Mouse (Mus musculus): ENCODE measurements around the gene Tbc1d23. TPM values are rescaled to one million over a fixed set of nuclear protein-coding genes. Genes with fewer than 3 reads are reported as not detected.

Gene Tbc1d23
- total and polyA plus RNA-seq, 2 experiments = 4.0 to 18.7 TPM

- WGBS = 28% methylated on average over 4 of the region's 4 CpGs
- TF ChIP-seq CTCF (IDR thresholded peaks at IDR 0.05; ENCODE audit: low read depth, low read length) (no peak), POLR2A (IDR thresholded peaks at IDR 0.05; ENCODE audit: extremely low read depth, insufficient read depth, low read length) (no peak)
- Histone ChIP-seq H3K27me3 (ENCODE audit: control insufficient read depth, insufficient read depth, low read length) (no peaks in the 10 kb centered on the region), H3K27ac (replicated peaks; ENCODE audit: insufficient read depth, low read depth, low read length) (peak overlapping the region; percentile 89), H3K79me2 (ENCODE audit: control insufficient read depth, insufficient read depth, low read length) (peaks cover 10% of the 10 kb centered on the region; the same call in 1 of the 2 replicates), H3K4me3 (ENCODE audit: insufficient read depth, low read depth, low read length) (no peak overlapping the region), H3K9ac (ENCODE audit: low read depth, low read length) (0 out of 2 replicates have a peak overlapping the region, but pooled peaks have one; percentile 39), H3K4me1 (ENCODE audit: control insufficient read depth, insufficient read depth, low read length) (peaks cover 42% of the 10 kb centered on the region), H3K36me3 (ENCODE audit: control insufficient read depth, insufficient read depth, low read length) (peaks cover 64% of the 10 kb centered on the region)
- DNase-seq (ENCODE audit: extremely low read depth, low read depth, low spot score) = peak; percentile 97
Observed at GRCm38 (mm10) chr16:57157076-57157475, 74.2 kb downstream of the Tbc1d23 start.

DNA sequence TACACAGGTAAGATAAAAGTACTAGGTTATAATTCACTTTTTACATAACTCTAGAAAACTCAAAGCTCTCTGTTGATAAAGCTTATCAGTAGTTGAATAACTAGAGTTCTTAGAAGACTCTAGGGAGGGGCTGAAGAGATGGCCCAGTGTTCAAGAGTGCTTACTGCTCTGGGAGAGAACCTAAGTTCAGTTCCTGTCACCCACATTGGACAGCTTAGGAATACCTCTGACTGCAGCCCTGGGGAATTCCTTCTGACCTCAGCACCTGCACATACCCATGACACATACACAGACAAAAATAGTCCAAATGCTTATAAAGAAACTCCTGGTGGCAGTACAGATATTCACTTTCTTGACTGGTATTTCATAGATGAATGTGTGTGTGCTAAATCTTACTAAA is 75.4 kb downstream of the Tbc1d23 start:
- Histone ChIP-seq H3K9ac (ENCODE audit: low read depth, low read length) (no peak overlapping the region), H3K36me3 (ENCODE audit: control insufficient read depth, insufficient read depth, low read length) (peaks cover 58% of the 10 kb centered on the region)

DNA sequence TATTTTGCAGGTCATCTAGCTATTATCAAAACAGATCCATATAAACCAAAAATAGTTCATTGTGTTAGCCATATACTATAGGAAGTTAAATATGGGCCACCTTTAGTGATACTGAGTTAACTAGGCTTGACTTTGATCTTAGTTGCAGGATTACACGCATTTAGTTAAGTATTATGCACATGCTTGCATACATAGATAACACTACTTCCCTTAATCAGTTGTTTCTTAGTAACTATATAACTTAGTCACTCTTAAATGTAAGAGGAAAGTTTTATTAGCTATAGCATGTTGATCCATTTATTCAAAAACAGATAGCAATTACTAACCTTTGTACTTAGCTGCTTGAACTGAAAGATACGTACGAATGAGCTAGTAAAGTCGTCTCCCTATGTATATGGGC is 79.9 kb downstream of the Tbc1d23 start:
- no peaks in the 10 kb centered on the region for H3K79me2 ChIP-seq (ENCODE audit: control insufficient read depth, insufficient read depth, low read length)
- H3K27ac ChIP-seq (replicated peaks; ENCODE audit: insufficient read depth, low read depth, low read length) = no peak overlapping the region
- H3K36me3 ChIP-seq (ENCODE audit: control insufficient read depth, insufficient read depth, low read length) = peaks cover 51% of the 10 kb centered on the region
- no peak overlapping the region for H3K9ac ChIP-seq (ENCODE audit: low read depth, low read length)
- no peak overlapping the region for H3K4me3 ChIP-seq (ENCODE audit: insufficient read depth, low read depth, low read length)
- H3K4me1 ChIP-seq (ENCODE audit: control insufficient read depth, insufficient read depth, low read length) = peaks cover 4% of the 10 kb centered on the region; the same call in 1 of the 2 replicates
- 87% methylated on average over 4 of the region's 4 CpGs for WGBS
- H3K27me3 ChIP-seq (ENCODE audit: control insufficient read depth, insufficient read depth, low read length) = no peaks in the 10 kb centered on the region
- DNase-seq (ENCODE audit: extremely low read depth, low read depth, low spot score) = no peak
- no peak for TF ChIP-seq CTCF (IDR thresholded peaks at IDR 0.05; ENCODE audit: low read depth, low read length)
- no peak for TF ChIP-seq POLR2A (IDR thresholded peaks at IDR 0.05; ENCODE audit: extremely low read depth, insufficient read depth, low read length)

More for the DNA sequence above, 75.4 kb downstream of the Tbc1d23 start:
- TF ChIP-seq POLR2A (IDR thresholded peaks at IDR 0.05; ENCODE audit: extremely low read depth, insufficient read depth, low read length) (no peak), CTCF (IDR thresholded peaks at IDR 0.05; ENCODE audit: low read depth, low read length) (no peak)
- Histone ChIP-seq H3K27me3 (ENCODE audit: control insufficient read depth, insufficient read depth, low read length) (no peaks in the 10 kb centered on the region), H3K4me1 (ENCODE audit: control insufficient read depth, insufficient read depth, low read length) (peaks cover 33% of the 10 kb centered on the region), H3K79me2 (ENCODE audit: control insufficient read depth, insufficient read depth, low read length) (peaks cover 2% of the 10 kb centered on the region; the same call in 1 of the 2 replicates), H3K4me3 (ENCODE audit: insufficient read depth, low read depth, low read length) (no peak overlapping the region), H3K27ac (replicated peaks; ENCODE audit: insufficient read depth, low read depth, low read length) (peak overlapping the region; percentile 22)
- DNase-seq (ENCODE audit: extremely low read depth, low read depth, low spot score) = peak; percentile 33

GRCm38 (mm10) chr16:57144741-57145140 is 86.6 kb downstream of the Tbc1d23 start:
- no peak for TF ChIP-seq POLR2A (IDR thresholded peaks at IDR 0.05; ENCODE audit: extremely low read depth, insufficient read depth, low read length)
- TF ChIP-seq CTCF (IDR thresholded peaks at IDR 0.05; ENCODE audit: low read depth, low read length) = no peak
- H3K9ac ChIP-seq (ENCODE audit: low read depth, low read length) = no peak overlapping the region
- no peak overlapping the region for H3K27ac ChIP-seq (replicated peaks; ENCODE audit: insufficient read depth, low read depth, low read length)
- H3K36me3 ChIP-seq (ENCODE audit: control insufficient read depth, insufficient read depth, low read length) = peaks cover 51% of the 10 kb centered on the region
- no peaks in the 10 kb centered on the region for H3K27me3 ChIP-seq (ENCODE audit: control insufficient read depth, insufficient read depth, low read length)
- H3K4me3 ChIP-seq (ENCODE audit: insufficient read depth, low read depth, low read length) = no peak overlapping the region
- DNase-seq (ENCODE audit: extremely low read depth, low read depth, low spot score) = no peak
- no peaks in the 10 kb centered on the region; the same call in 1 of the 2 replicates for H3K79me2 ChIP-seq (ENCODE audit: control insufficient read depth, insufficient read depth, low read length)
- 45% methylated on average over 5 of the region's 5 CpGs for WGBS
- no peaks in the 10 kb centered on the region for H3K4me1 ChIP-seq (ENCODE audit: control insufficient read depth, insufficient read depth, low read length)

GRCm38 (mm10) chr16:57133611-57134010 is 97.7 kb downstream of the Tbc1d23 start:
- no peak overlapping the region for H3K27ac ChIP-seq (replicated peaks; ENCODE audit: insufficient read depth, low read depth, low read length)
- no peak for DNase-seq (ENCODE audit: extremely low read depth, low read depth, low spot score)
- TF ChIP-seq CTCF (IDR thresholded peaks at IDR 0.05; ENCODE audit: low read depth, low read length) (no peak), POLR2A (IDR thresholded peaks at IDR 0.05; ENCODE audit: extremely low read depth, insufficient read depth, low read length) (no peak)
- peaks cover 22% of the 10 kb centered on the region for H3K4me1 ChIP-seq (ENCODE audit: control insufficient read depth, insufficient read depth, low read length)
- H3K4me3 ChIP-seq (ENCODE audit: insufficient read depth, low read depth, low read length) = no peak overlapping the region
- H3K79me2 ChIP-seq (ENCODE audit: control insufficient read depth, insufficient read depth, low read length) = peaks cover 18% of the 10 kb centered on the region; the same call in 1 of the 2 replicates
- H3K9ac ChIP-seq (ENCODE audit: low read depth, low read length) = no peak overlapping the region
- peaks cover 35% of the 10 kb centered on the region for H3K36me3 ChIP-seq (ENCODE audit: control insufficient read depth, insufficient read depth, low read length)
- H3K27me3 ChIP-seq (ENCODE audit: control insufficient read depth, insufficient read depth, low read length) = no peaks in the 10 kb centered on the region
- 84% methylated on average over 6 of the region's 6 CpGs for WGBS

GRCm38 (mm10) chr16:57132326-57132725 is 99.0 kb downstream of the Tbc1d23 start:
- no peak overlapping the region for H3K27ac ChIP-seq (replicated peaks; ENCODE audit: insufficient read depth, low read depth, low read length)
- peaks cover 29% of the 10 kb centered on the region for H3K4me1 ChIP-seq (ENCODE audit: control insufficient read depth, insufficient read depth, low read length)
- DNase-seq (ENCODE audit: extremely low read depth, low read depth, low spot score) = peak; percentile 57
- H3K79me2 ChIP-seq (ENCODE audit: control insufficient read depth, insufficient read depth, low read length) = peaks cover 21% of the 10 kb centered on the region; the same call in 1 of the 2 replicates
- TF ChIP-seq POLR2A (IDR thresholded peaks at IDR 0.05; ENCODE audit: extremely low read depth, insufficient read depth, low read length) (no peak), CTCF (IDR thresholded peaks at IDR 0.05; ENCODE audit: low read depth, low read length) (no peak)
- no peak overlapping the region for H3K4me3 ChIP-seq (ENCODE audit: insufficient read depth, low read depth, low read length)
- no peak overlapping the region for H3K9ac ChIP-seq (ENCODE audit: low read depth, low read length)
- peaks cover 30% of the 10 kb centered on the region for H3K36me3 ChIP-seq (ENCODE audit: control insufficient read depth, insufficient read depth, low read length)
- 4% methylated on average over 1 of the region's 1 CpGs for WGBS
- no peaks in the 10 kb centered on the region for H3K27me3 ChIP-seq (ENCODE audit: control insufficient read depth, insufficient read depth, low read length)
